Mouse (Mus musculus) limb, embryonic 14.5 days (tissue): ENCODE data around the gene Mns1. TPM values are rescaled to one million over a fixed set of nuclear protein-coding genes. Genes with fewer than 3 reads are reported as not detected.

ENCODE experiments used
- ATAC-seq: fragments of 200-750 bp; cut with Nextera tagmentation; 2 replicates; pipeline ENCODE4 v1.8.0; 2017; ENCODE audit warnings: low read depth, moderate number of reproducible peaks, moderate TSS enrichment; ENCODE audit not compliant: low FRiP score
- DNase-seq: peaks from one replicate; pipeline ENCODE4 v3.0.0-alpha.2; 2015; ENCODE audit warnings: low spot score
- H3K27ac ChIP-seq: fragments of 300-500 bp; sonication (generic); replicated peaks from 2 replicates; pipeline ENCODE4 v1.5.1; 2014; ENCODE audit warnings: low read depth, mild to moderate bottlenecking, low read length, moderate library complexity, mixed read lengths
- H3K27me3 ChIP-seq: fragments of 300-500 bp; sonication (generic); 2 replicates; pipeline ENCODE4 v1.6.1; 2014; ENCODE audit warnings: low read length, mixed read lengths; ENCODE audit not compliant: control insufficient read depth, insufficient read depth
- H3K36me3 ChIP-seq: fragments of 300-500 bp; sonication (generic); 2 replicates; pipeline ENCODE4 v1.6.1; 2014; ENCODE audit warnings: mild to moderate bottlenecking, low read length, moderate library complexity, mixed read lengths; ENCODE audit not compliant: control insufficient read depth, insufficient read depth
- H3K4me1 ChIP-seq: fragments of 300-500 bp; sonication (generic); 2 replicates; pipeline ENCODE4 v1.6.1; 2014; ENCODE audit warnings: antibody characterized with exemption, low read length, mixed read lengths; ENCODE audit not compliant: control insufficient read depth, insufficient read depth
- H3K4me2 ChIP-seq: fragments of 300-500 bp; sonication (generic); replicated peaks from 2 replicates; pipeline ENCODE4 v1.6.1; 2014; ENCODE audit warnings: low read depth, mild to moderate bottlenecking, low read length, moderate library complexity; ENCODE audit not compliant: severe bottlenecking
- H3K4me3 ChIP-seq: fragments of 300-500 bp; sonication (generic); replicated peaks from 2 replicates; pipeline ENCODE4 v1.5.1; 2014; ENCODE audit warnings: low read length
- H3K9ac ChIP-seq: fragments of 300-500 bp; sonication (generic); 2 replicates; pipeline ENCODE4 v1.6.1; 2014; ENCODE audit warnings: mild to moderate bottlenecking, low read depth, low read length, moderate library complexity; ENCODE audit not compliant: severe bottlenecking
- H3K9me3 ChIP-seq: fragments of 300-500 bp; sonication (generic); 2 replicates; pipeline ENCODE4 v1.6.1; 2016; ENCODE audit warnings: low read length; ENCODE audit not compliant: control insufficient read depth
- POLR2A ChIP-seq: fragments of 200-500 bp; IDR thresholded peaks from 2 replicates; pipeline ENCODE4 v1.8.0; 2012; ENCODE audit warnings: inconsistent platforms, mild to moderate bottlenecking, moderate library complexity, borderline replicate concordance; ENCODE audit not compliant: insufficient read depth, insufficient read length; ENCODE audit errors: extremely low read depth
- WGBS: fragments of 180-500 bp; shearing (Covaris S2); extraction: QIAGEN DNeasy Blood & Tissue Kit; methylation state at CpG from one replicate; pipeline ENCODE4 v1.1.7; 2014; 5-methylcytosine and 5-hydroxymethylcytosine counted together
- polyA plus RNA-seq, 2 experiments: library from polyadenylated mRNA; depleted of rRNA in 1 of 2; stranded (reverse) in 1 of 2; unstranded in 1 of 2; fragments of >200 nt; fragmentation: Nextera tagmentation in 1 of 2; extraction: Ambion mirVana in 1 of 2; gene quantifications; 2 replicates each; pipeline versions ENCODE4 v1.2.1 to v1.2.3; 2012 to 2014

The Mns1 gene
- polyA plus RNA-seq, 2 experiments, result 15.4 to 22.5 TPM

DNA sequence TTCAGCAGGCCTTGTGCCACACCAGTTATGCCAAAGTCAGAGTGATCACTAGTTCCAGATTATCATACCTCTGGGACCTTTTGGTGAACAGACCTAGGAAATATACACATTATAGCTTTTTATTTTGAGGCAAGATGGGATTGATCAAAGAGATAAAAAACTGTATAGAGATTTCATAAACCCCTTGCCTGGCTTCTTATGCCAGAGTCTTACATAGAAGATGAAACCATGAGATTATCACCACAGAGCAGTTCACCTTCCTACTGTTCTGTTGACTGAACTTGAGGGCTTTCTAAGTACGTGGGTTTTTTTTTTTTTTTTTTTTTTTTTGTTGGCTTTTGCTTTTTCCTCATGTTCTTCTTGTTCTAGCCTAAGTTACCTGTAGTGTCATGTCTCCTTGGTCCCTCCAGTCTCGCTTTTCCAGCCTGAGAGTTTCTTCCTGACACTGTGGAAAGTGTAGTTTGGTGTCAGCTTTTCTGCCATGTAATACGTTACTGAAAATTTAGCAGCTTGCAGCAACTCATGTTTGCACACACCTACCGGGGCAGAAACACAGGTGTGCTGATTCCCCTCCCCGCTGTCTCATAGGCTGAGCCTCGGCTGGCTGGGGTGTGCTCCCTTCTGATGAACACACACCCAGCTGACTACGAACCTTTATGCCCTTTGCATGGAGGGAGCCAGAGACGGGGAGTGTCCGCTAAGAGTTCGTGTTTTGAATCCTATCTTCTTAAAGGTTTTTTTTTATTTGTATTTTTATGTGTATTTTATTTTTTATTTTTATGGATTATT is 4.3 kb downstream of the Mns1 start:
- DNase-seq (no peak), ATAC-seq (no peak)
- Histone ChIP-seq H3K4me3 (no peak overlapping the region), H3K27ac (no peak overlapping the region), H3K4me2 (no peak overlapping the region), H3K9me3 (no peaks in the 10 kb centered on the region), H3K27me3 (no peaks in the 10 kb centered on the region), H3K36me3 (peaks cover 16% of the 10 kb centered on the region), H3K4me1 (0 out of 2 replicates have a peak, but pooled peaks cover 7% of the 10 kb centered on the region), H3K9ac (no peak overlapping the region)
- TF ChIP-seq POLR2A, result no peak
- 86% methylated on average over 10 of the region's 10 CpGs for WGBS

GRCm38 (mm10) chr9:72448026-72448425 is 10.2 kb downstream of the Mns1 start:
- no peak overlapping the region for H3K4me3 ChIP-seq
- no peaks in the 10 kb centered on the region for H3K27me3 ChIP-seq
- 57% methylated on average over 8 of the region's 8 CpGs for WGBS
- no peak overlapping the region for H3K27ac ChIP-seq
- H3K9me3 ChIP-seq, result no peaks in the 10 kb centered on the region
- no peak for TF ChIP-seq POLR2A
- DNase-seq (peak; percentile 64), ATAC-seq (no peak)
- H3K36me3 ChIP-seq, result peaks cover 46% of the 10 kb centered on the region
- H3K9ac ChIP-seq, result no peak overlapping the region
- H3K4me1 ChIP-seq, result no peaks in the 10 kb centered on the region
- no peak overlapping the region for H3K4me2 ChIP-seq

- Histone ChIP-seq H3K9ac (no peak overlapping the region), H3K27me3 (no peaks in the 10 kb centered on the region), H3K4me2 (0 out of 2 replicates have a peak overlapping the region, but pooled peaks have one; percentile 2), H3K27ac (no peak overlapping the region), H3K4me3 (no peak overlapping the region), H3K36me3 (peaks cover 44% of the 10 kb centered on the region), H3K4me1 (no peaks in the 10 kb centered on the region), H3K9me3 (no peaks in the 10 kb centered on the region)
- DNase-seq (no peak), ATAC-seq (no peak)
- no peak for TF ChIP-seq POLR2A
- 87% methylated on average over 7 of the region's 7 CpGs for WGBS
Observed at GRCm38 (mm10) chr9:72449367-72449766, 11.6 kb downstream of the Mns1 start.

DNA sequence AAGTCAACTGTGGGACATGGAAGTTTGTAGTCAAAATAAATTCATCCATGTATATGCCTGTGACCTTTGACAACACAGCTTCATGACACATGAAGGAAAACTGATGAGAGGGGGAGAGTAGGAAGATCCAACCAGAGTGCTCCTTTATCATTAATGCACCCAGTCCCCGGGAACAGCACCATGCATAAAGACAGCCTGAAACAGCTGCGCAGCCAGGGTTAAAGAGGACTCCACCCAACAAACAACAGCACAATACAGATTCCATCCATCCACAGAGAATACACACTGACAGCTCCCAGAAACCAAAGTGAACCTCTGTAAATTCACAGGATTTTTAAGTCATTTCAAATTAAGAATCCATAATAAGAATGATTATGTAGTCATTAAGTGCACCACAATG is 12.0 kb downstream of the Mns1 start:
- no peak for DNase-seq
- no peaks in the 10 kb centered on the region for H3K27me3 ChIP-seq
- no peak overlapping the region for H3K4me3 ChIP-seq
- H3K9ac ChIP-seq, result no peak overlapping the region
- H3K36me3 ChIP-seq, result peaks cover 41% of the 10 kb centered on the region
- ATAC-seq, result no peak
- H3K4me1 ChIP-seq, result no peaks in the 10 kb centered on the region
- H3K9me3 ChIP-seq, result no peaks in the 10 kb centered on the region
- 0 out of 2 replicates have a peak overlapping the region, but pooled peaks have one; percentile 2 for H3K4me2 ChIP-seq
- 82% methylated on average over 2 of the region's 2 CpGs for WGBS
- TF ChIP-seq POLR2A, result no peak
- H3K27ac ChIP-seq, result no peak overlapping the region

GRCm38 (mm10) chr9:72450363-72450762 is 12.6 kb downstream of the Mns1 start:
- Histone ChIP-seq H3K4me3 (no peak overlapping the region), H3K36me3 (peaks cover 41% of the 10 kb centered on the region), H3K4me2 (no peak overlapping the region), H3K27me3 (no peaks in the 10 kb centered on the region), H3K9ac (no peak overlapping the region), H3K4me1 (no peaks in the 10 kb centered on the region), H3K9me3 (no peaks in the 10 kb centered on the region), H3K27ac (no peak overlapping the region)
- TF ChIP-seq POLR2A, result no peak
- DNase-seq (no peak), ATAC-seq (no peak)
- WGBS, result 92% methylated on average over 1 of the region's 1 CpGs
